Mouse (Mus musculus) cortical plate, adult 2 months (tissue): ENCODE data around the gene Tbata.

ENCODE experiments used
- CTCF ChIP-seq: fragments of 200-500 bp; IDR thresholded peaks from 2 replicates; pipeline ENCODE4 v1.5.1; 2011; ENCODE audit warnings: mild to moderate bottlenecking, control low read depth, low read length; ENCODE audit not compliant: insufficient read depth; ENCODE audit errors: extremely low read depth
- POLR2A ChIP-seq: fragments of 200-500 bp; IDR thresholded peaks from 2 replicates; pipeline ENCODE4 v1.6.1; 2011; ENCODE audit warnings: mild to moderate bottlenecking, low read length, control low read depth; ENCODE audit not compliant: insufficient read depth; ENCODE audit errors: extremely low read depth

GRCm38 (mm10) chr10:61211743-61212142, 40.0 kb downstream of the Tbata start:
- TF ChIP-seq CTCF (peak; percentile 61), POLR2A (no peak)
